Mouse (Mus musculus): ENCODE results near the gene Gm32687. TPM values are rescaled to one million over a fixed set of nuclear protein-coding genes. Genes with fewer than 3 reads are reported as not detected.
"Not testable (repeated sequence)": the region's sequence is repeated elsewhere in the genome, so short reads cannot be mapped to it uniquely, and the experiment has no call there.

Gm32687 gene
- polyA plus RNA-seq (2016; fragmentation: Nextera tagmentation; extraction: Ambion mirVana) = 7.3 and 9.6 TPM in 2 replicates

GRCm38 (mm10) chr10:81863409-81864407 lies at the start of gene Gm32687:
Gene Gm32687, plus strand, starts transcription at chr10:81863934.
- peak within 1 kb of the TSS; percentile 38; the same call in 1 of the 2 replicates for H3K4me3 ChIP-seq

GRCm38 (mm10) chr10:81846219-81846618 lies 17.5 kb upstream of the Gm32687 start:
- WGBS = no CpG with 5 or more reads among the region's 18 CpGs
- not testable (repeated sequence) for H3K4me3 ChIP-seq; H3K9me3 ChIP-seq; H3K4me1 ChIP-seq; H3K36me3 ChIP-seq (replicated peaks); DNase-seq (ENCODE audit: low spot score); H3K27me3 ChIP-seq (replicated peaks; ENCODE audit: low read depth, poor library complexity, severe bottlenecking); H3K27ac ChIP-seq (replicated peaks)

More at GRCm38 (mm10) chr10:81863409-81864407, at the start of gene Gm32687:
- not testable (repeated sequence) for H3K9me3 ChIP-seq; H3K36me3 ChIP-seq (replicated peaks); DNase-seq (ENCODE audit: low spot score); H3K4me1 ChIP-seq; H3K27me3 ChIP-seq (replicated peaks; ENCODE audit: low read depth, poor library complexity, severe bottlenecking); H3K27ac ChIP-seq (replicated peaks)
- 35% methylated on average over 6 of the region's 49 CpGs for WGBS

GRCm38 (mm10) chr10:81929842-81930743 lies 66.4 kb downstream of the Gm32687 start, which contains the start of gene Zfp781:
Gene Zfp781, minus strand, starts transcription at chr10:81930480.
- no CpG with 5 or more reads among the region's 43 CpGs for WGBS
- not testable (repeated sequence) for H3K27ac ChIP-seq (replicated peaks); H3K27me3 ChIP-seq (replicated peaks; ENCODE audit: low read depth, poor library complexity, severe bottlenecking); H3K4me3 ChIP-seq; H3K4me1 ChIP-seq; H3K36me3 ChIP-seq (replicated peaks); H3K9me3 ChIP-seq; DNase-seq (ENCODE audit: low spot score)

Other genes with a start within 250 kb of the Gm32687 start
- gene Sirt6, start 236.1 kb upstream of the Gm32687 start, polyA plus RNA-seq (2016; fragmentation: Nextera tagmentation; extraction: Ambion mirVana) = 55.1 and 59.2 TPM in 2 replicates
- 5.3 and 7.3 TPM in 2 replicates for gene Ankrd24, start 235.4 kb upstream of the Gm32687 start, polyA plus RNA-seq (2016; fragmentation: Nextera tagmentation; extraction: Ambion mirVana)
- 3.9 and 5.3 TPM in 2 replicates for gene Gm10778, start 214.9 kb upstream of the Gm32687 start, polyA plus RNA-seq (2016; fragmentation: Nextera tagmentation; extraction: Ambion mirVana)
- 14.5 and 18.0 TPM in 2 replicates for gene Zfp433, start 159.1 kb upstream of the Gm32687 start, polyA plus RNA-seq (2016; fragmentation: Nextera tagmentation; extraction: Ambion mirVana)
- gene Gm3055, start 92.8 kb upstream of the Gm32687 start, polyA plus RNA-seq (2016; fragmentation: Nextera tagmentation; extraction: Ambion mirVana) = 10.4 and 11.8 TPM in 2 replicates
- 2.9 and 3.7 TPM in 2 replicates for gene Gm4767, start 51.7 kb upstream of the Gm32687 start, polyA plus RNA-seq (2016; fragmentation: Nextera tagmentation; extraction: Ambion mirVana)
- 5.1 and 5.7 TPM in 2 replicates for gene Zfp781, start 66.5 kb downstream of the Gm32687 start, polyA plus RNA-seq (2016; fragmentation: Nextera tagmentation; extraction: Ambion mirVana)
- gene Zfp873, start 184.2 kb downstream of the Gm32687 start, polyA plus RNA-seq (2016; fragmentation: Nextera tagmentation; extraction: Ambion mirVana) = 17.2 and 18.6 TPM in 2 replicates
- 6.2 and 6.4 TPM in 2 replicates for gene BC024063, start 219.4 kb downstream of the Gm32687 start, polyA plus RNA-seq (2016; fragmentation: Nextera tagmentation; extraction: Ambion mirVana)

Measured in embryonic facial prominence, embryonic 10.5 days (tissue).